Mouse (Mus musculus): ENCODE measurements around the gene Gm34653.
"Not testable (repeated sequence)": the region's sequence is repeated elsewhere in the genome, so short reads cannot be mapped to it uniquely, and the experiment has no call there.

- not testable (repeated sequence) for TF ChIP-seq POLR2A (IDR thresholded peaks at IDR 0.05; ENCODE audit: borderline replicate concordance, insufficient read depth, low read length); CTCF (IDR thresholded peaks at IDR 0.05; ENCODE audit: borderline replicate concordance, insufficient read depth, low read depth, low read length)
Observed at GRCm38 (mm10) chr2:34802565-34803245, 30.1 kb upstream of the Gm34653 start.
